Mouse (Mus musculus) olfactory bulb, adult 2 months (tissue): ENCODE data around the gene Kif1b. TPM values are rescaled to one million over a fixed set of nuclear protein-coding genes. Genes with fewer than 3 reads are reported as not detected.

Source experiments
- H3K27ac ChIP-seq: fragments of 200-500 bp; 2 replicates; pipeline ENCODE4 v1.5.1; 2012; ENCODE audit warnings: low read depth, low read length; ENCODE audit not compliant: insufficient read depth
- H3K4me1 ChIP-seq: fragments of 200-500 bp; 2 replicates; pipeline ENCODE4 v1.6.1; 2012; ENCODE audit warnings: low read length; ENCODE audit not compliant: control insufficient read depth, insufficient read depth
- H3K4me3 ChIP-seq: fragments of 200-500 bp; 2 replicates; pipeline ENCODE4 v1.5.1; 2012; ENCODE audit warnings: mild to moderate bottlenecking, low read depth, low read length, moderate library complexity; ENCODE audit not compliant: insufficient read depth
- CTCF ChIP-seq: fragments of 200-500 bp; IDR thresholded peaks from 2 replicates; pipeline ENCODE4 v1.5.1; 2012; ENCODE audit warnings: low read depth, mild to moderate bottlenecking, low read length, moderate library complexity; ENCODE audit not compliant: insufficient read depth
- POLR2A ChIP-seq: fragments of 200-500 bp; IDR thresholded peaks from 2 replicates; pipeline ENCODE4 v1.6.1; 2012; ENCODE audit warnings: mild to moderate bottlenecking, low read depth, low read length, moderate library complexity; ENCODE audit not compliant: insufficient read depth
- whole genome bisulfite sequencing: fragments of 180-500 bp; shearing (Covaris S2); methylation state at CpG from one replicate; pipeline ENCODE4 v1.1.7; 2018; 5-methylcytosine and 5-hydroxymethylcytosine counted together
- polyA plus RNA-seq: library from polyadenylated mRNA; stranded (reverse); fragments of >200 nt; gene quantifications from 2 replicates; pipeline ENCODE4 v1.2.4, GENCODE M21; 2012; ENCODE audit warnings: low replicate concordance; ENCODE audit not compliant: missing spikeins, insufficient read depth, insufficient read length

Gene Kif1b
- polyA plus RNA-seq, 1 experiment: 79.8 TPM

- no peak for TF ChIP-seq POLR2A
- TF ChIP-seq CTCF: no peak
- Histone ChIP-seq H3K4me1 (peaks cover 5% of the 10 kb centered on the region), H3K4me3 (no peak overlapping the region), H3K27ac (no peak overlapping the region)
- WGBS: 80% methylated on average over 6 of the region's 6 CpGs
These were observed 15.2 kb upstream of the Kif1b start for GRCm38 (mm10) chr4:149322718-149323117.

DNA sequence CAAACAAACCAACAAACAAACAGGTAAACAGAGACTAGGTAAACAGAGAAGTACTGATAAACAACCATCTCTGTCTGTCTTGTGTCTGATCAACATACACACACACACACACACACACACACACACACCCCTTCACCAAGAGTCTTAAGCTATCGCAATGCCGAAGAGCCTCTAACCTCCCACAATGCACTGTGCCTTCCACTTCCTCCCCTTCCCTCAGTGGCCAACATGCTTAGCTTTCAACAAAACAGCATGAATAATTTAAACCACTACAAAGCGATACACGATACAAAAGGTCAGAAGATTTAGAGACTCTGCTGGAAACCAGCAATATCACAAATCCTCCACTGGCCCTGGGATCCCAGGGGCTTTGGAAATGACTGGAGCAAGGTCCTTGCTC lies 14.8 kb upstream of the Kif1b start:
- Histone ChIP-seq H3K27ac (no peak overlapping the region), H3K4me3 (no peak overlapping the region), H3K4me1 (peaks cover 5% of the 10 kb centered on the region)
- WGBS: 74% methylated on average over 4 of the region's 4 CpGs
- no peak for TF ChIP-seq POLR2A
- no peak for TF ChIP-seq CTCF

DNA sequence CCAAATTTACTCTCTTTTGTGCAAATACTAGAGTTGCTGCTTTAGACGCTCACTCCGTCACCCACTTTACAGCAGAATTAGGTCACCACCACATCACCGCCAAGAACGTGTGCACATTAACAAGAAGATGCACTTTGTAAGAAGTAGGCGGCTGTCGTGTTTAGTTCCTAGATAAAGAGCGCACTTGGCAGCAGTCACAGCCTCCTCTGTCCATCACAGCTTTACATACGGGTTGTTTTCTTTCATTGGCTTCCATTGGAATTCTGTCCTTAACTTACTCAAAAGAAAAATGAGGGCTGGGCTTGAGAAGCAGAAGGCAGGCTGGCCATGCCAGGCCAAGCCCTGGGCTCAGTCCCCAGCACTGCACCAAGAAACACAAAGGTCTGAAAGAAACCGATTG lies 11.6 kb upstream of the Kif1b start:
- no peak overlapping the region for H3K27ac ChIP-seq
- H3K4me1 ChIP-seq: peaks cover 5% of the 10 kb centered on the region
- no peak for TF ChIP-seq POLR2A
- no peak for TF ChIP-seq CTCF
- no peak overlapping the region for H3K4me3 ChIP-seq
- WGBS: 52% methylated on average over 9 of the region's 9 CpGs

DNA sequence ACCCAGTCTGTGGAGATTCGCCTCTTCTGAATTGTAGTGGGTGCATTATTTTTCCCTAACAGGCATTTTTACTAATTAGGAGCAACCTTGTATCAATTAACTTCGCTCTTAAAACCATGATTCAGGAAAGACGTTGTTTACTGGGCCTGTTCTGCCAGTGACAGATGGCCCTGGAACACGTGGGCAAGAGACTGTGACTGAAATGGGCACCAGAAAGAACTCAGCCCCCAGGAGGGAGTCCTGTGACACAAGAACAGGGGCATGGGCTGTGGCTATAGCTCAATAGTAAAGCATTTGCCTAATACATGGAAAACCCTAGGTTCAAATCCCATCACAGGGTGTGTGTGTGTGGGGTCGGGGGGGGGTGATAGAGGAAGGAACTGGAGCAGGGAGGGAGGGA lies 9.9 kb upstream of the Kif1b start:
- H3K4me1 ChIP-seq: no peaks in the 10 kb centered on the region
- no peak overlapping the region for H3K4me3 ChIP-seq
- TF ChIP-seq CTCF: no peak
- TF ChIP-seq POLR2A: no peak
- WGBS: 70% methylated on average over 5 of the region's 5 CpGs
- H3K27ac ChIP-seq: no peak overlapping the region

GRCm38 (mm10) chr4:149314275-149314837 lies 6.9 kb upstream of the Kif1b start:
- TF ChIP-seq CTCF (no peak), POLR2A (no peak)
- H3K27ac ChIP-seq: no peak overlapping the region
- 96% methylated on average over 11 of the region's 11 CpGs for WGBS
- no peaks in the 10 kb centered on the region for H3K4me1 ChIP-seq
- H3K4me3 ChIP-seq: no peak overlapping the region

GRCm38 (mm10) chr4:149313558-149314253 lies 6.2 kb upstream of the Kif1b start:
- no peaks in the 10 kb centered on the region for H3K4me1 ChIP-seq
- 92% methylated on average over 12 of the region's 12 CpGs for WGBS
- no peak overlapping the region for H3K4me3 ChIP-seq
- no peak overlapping the region for H3K27ac ChIP-seq
- TF ChIP-seq POLR2A (no peak), CTCF (no peak)

DNA sequence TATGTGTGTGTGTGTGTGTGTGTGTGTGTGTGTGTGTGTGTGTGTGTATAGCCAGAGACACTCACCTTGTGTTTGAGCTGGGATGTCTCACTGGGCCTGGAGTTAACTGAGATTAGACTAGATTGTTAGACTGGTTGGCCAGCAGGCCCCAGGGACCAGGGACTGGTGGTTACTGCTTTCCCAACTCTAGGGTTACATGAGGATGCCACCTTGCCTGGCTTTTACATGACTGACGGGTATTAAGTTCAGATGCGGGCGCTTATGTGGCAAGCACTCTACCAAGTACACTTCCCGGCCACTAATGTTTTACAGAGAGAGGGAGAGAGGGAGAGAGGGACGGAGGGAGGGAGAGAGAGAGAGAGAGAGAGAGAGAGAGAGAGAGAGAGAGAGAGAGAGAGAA lies 4.5 kb upstream of the Kif1b start:
- Histone ChIP-seq H3K4me1 (no peaks in the 10 kb centered on the region), H3K27ac (no peak overlapping the region), H3K4me3 (no peak overlapping the region)
- TF ChIP-seq CTCF (no peak), POLR2A (no peak)
- WGBS: 94% methylated on average over 5 of the region's 5 CpGs

GRCm38 (mm10) chr4:149308491-149308820 lies 963 bp upstream of the Kif1b start:
- WGBS: 51% methylated on average over 3 of the region's 3 CpGs
- no peak for TF ChIP-seq POLR2A
- no peak for TF ChIP-seq CTCF
- H3K4me1 ChIP-seq: peaks cover 5% of the 10 kb centered on the region; the same call in 1 of the 2 replicates
- H3K27ac ChIP-seq: no peak overlapping the region
- peak overlapping the region; percentile 63 for H3K4me3 ChIP-seq

GRCm38 (mm10) chr4:149306712-149307595 lies 539 bp downstream of the Kif1b start:
- TF ChIP-seq CTCF (no peak), POLR2A (no peak)
- WGBS: under 1% methylated on average over 81 of the region's 83 CpGs
- Histone ChIP-seq H3K27ac (peak overlapping the region; percentile 84), H3K4me3 (peak overlapping the region; percentile 83), H3K4me1 (peaks cover 5% of the 10 kb centered on the region; the same call in 1 of the 2 replicates)
